Mouse (Mus musculus): ENCODE data around the gene Zfp563.

Gene Zfp563

DNA sequence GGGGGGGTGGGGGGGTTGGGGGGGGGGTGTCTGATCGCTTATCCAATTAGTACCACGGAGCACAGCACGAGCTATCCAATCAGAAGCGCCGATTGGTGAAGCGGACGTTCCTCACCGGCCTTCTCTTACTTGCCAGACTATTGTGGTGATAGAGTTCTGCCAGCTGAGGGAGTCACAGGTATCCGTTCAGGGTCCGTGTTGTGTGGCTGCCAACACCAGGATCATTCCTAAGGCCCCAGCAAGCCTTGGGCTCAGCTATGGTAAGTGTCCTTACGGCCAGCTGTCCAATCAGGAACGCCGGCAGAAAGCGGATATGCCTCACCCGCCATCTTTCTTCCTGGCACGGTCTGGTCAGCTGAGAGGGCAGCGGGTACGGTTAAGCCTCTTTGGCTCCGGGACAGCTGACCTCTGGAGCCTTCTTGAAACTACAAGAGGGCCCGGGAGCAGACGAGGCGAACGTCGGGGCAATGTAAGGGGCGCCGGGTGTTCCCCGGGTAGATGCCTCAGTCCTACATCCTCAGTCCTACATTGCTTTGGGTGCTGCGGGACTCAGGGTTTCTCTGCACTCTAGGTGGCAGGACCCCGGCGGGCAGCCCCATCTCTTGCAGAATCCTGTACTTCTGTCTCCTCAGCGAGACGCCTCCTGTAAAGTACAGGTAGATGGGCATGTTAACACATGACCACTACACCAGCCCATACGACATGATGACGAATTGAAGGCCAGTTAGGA lies at the start of gene Zfp563:
Zfp563 (plus strand) TSS at position 91 of the 730 bp plus-strand sequence.
- peak; percentile 98 for DNase-seq (ENCODE audit: low read depth, low spot score)

- DNase-seq (ENCODE audit: low read depth, low spot score) = peak; percentile 35
Measured at GRCm38 (mm10) chr17:33058791-33059190, 30.3 kb upstream of the Zfp563 start.

GRCm38 (mm10) chr17:33063001-33063400 lies 26.1 kb upstream of the Zfp563 start:
- DNase-seq (ENCODE audit: low read depth, low spot score) = no peak

GRCm38 (mm10) chr17:33067958-33068357 lies 21.2 kb upstream of the Zfp563 start, which contains the start of gene 4921501E09Rik:
4921501E09Rik (minus strand) TSS chr17:33068058.
- no peak for DNase-seq (ENCODE audit: low read depth, low spot score)

GRCm38 (mm10) chr17:33091630-33092029 lies 2.5 kb downstream of the Zfp563 start:
- DNase-seq (ENCODE audit: low read depth, low spot score) = peak; percentile 9

GRCm38 (mm10) chr17:33092391-33093193 lies 3.5 kb downstream of the Zfp563 start:
- DNase-seq (ENCODE audit: low read depth, low spot score) = peak; percentile 87

DNA sequence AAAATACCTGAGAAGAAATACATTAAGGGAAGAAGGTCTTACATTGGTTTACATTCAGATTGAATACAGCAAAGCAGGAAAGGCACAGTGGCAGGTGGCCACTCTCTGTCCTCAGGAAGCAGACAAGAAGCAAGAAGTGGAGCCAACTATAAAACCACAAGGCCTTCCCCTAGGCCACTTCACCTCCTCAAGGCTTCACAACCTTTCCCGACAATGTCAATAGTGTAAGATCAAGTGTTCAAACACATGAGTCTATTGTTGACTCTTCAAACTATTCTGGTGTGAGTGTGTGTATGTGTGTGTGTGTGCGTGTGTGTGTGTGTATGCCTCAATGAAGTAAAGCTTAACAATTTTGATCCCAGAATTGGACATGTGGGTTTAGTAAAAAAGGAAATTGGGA lies 8.3 kb downstream of the Zfp563 start:
- DNase-seq (ENCODE audit: low read depth, low spot score) = no peak

DNA sequence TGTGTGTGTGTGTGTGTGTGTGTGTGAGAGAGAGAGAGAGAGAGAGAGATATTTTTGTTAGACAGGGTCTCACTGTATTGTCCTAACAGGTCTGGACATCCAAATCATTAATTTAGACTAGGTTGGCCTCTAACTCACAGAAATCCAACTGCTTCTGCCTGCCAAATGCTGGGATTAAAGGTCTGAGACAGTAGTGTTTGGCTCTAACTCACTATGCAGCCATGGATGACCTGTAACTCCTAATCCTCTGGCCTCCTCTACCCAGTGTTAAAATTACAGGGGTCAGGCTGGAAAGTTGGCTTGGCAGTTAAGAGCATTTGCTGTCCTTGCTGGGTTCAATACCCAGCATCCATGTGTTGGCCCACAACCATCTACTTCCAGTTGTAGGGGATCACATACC lies 35.4 kb downstream of the Zfp563 start:
- no peak for DNase-seq (ENCODE audit: low read depth, low spot score)

DNA sequence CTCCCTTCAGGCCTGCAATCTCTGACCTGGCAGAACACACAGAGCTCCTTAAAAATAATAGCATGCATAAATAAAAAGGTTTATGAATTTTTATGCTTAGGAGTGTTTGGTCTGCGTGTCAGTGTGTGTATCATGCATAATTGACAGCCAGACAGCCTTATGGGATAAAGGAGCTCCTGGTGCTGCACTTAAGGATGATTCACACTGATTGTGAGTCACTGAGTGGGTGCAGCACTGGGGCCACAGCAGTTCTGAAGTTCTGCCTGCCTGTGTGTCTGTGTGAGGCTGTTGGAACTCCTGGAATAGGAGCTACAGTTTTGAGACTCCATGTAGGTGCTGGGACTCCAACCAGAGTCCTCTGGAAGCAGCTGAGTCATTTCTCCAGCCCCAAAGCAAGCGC lies 37.1 kb downstream of the Zfp563 start:
- DNase-seq (ENCODE audit: low read depth, low spot score) = peak; percentile 66

DNA sequence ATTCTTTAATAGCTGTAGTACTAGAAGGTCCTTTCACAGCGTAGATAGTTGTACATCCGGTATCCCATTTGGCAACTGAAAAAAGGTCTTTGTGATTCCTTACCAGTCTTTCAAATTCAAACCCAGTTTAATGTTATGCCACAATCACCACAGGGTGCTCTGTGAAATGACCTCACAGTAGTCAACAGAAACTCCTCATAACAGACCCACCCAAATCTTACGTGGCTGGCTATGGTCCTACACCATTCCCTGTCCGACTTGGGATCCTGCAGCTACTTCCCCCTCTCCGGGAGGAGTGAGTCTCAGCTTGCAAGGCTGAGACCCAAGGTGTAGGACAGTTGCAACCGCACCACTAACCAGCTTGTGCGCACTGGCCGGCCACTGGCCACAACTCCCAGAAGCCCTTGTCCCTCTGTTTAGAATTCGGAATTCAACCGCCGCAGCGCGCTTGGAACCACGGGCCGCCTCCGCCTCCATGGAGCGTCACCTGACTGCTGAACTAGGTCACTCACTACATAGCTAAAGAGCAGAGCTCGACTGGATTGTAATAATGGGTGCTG lies 50.2 kb downstream of the Zfp563 start, which contains the start of gene Morc2b:
Morc2b (minus strand) TSS at position 423 of the 560 bp plus-strand sequence.
- DNase-seq (ENCODE audit: low read depth, low spot score) = no peak

Measured in 3T3-L1 (cell line).